Mouse (Mus musculus) MEL (cell line): Measurements from ENCODE around the gene Atp6v1b1.

Source experiments
- BHLHE40 ChIP-seq: IDR thresholded peaks from 2 replicates; pipeline ENCODE4 v1.6.1; 2012; ENCODE audit warnings: low read depth, mild to moderate bottlenecking, inconsistent platforms, low read length, improper control_type of control experiment, borderline replicate concordance
- CTCF ChIP-seq, 3 experiments: IDR thresholded peaks in 2 of 3; conservative IDR thresholded peaks in 1 of 3; 2 replicates each; pipeline ENCODE4 v1.5.1; 2011 to 2012; ENCODE audit warnings: low read length in 3 of 3, low read depth in 2 of 3, mild to moderate bottlenecking in 2 of 3, improper control_type of control experiment in 1 of 3, inconsistent platforms in 1 of 3, mixed read lengths in 1 of 3, moderate library complexity in 1 of 3; ENCODE audit not compliant: control insufficient read depth in 1 of 3, insufficient read depth in 1 of 3, poor library complexity in 1 of 3, severe bottlenecking in 1 of 3
- KAT2A ChIP-seq: conservative IDR thresholded peaks from 2 replicates; pipeline ENCODE4 v1.6.1; 2012; ENCODE audit warnings: low read depth, low read length, improper control_type of control experiment, inconsistent platforms

DNA sequence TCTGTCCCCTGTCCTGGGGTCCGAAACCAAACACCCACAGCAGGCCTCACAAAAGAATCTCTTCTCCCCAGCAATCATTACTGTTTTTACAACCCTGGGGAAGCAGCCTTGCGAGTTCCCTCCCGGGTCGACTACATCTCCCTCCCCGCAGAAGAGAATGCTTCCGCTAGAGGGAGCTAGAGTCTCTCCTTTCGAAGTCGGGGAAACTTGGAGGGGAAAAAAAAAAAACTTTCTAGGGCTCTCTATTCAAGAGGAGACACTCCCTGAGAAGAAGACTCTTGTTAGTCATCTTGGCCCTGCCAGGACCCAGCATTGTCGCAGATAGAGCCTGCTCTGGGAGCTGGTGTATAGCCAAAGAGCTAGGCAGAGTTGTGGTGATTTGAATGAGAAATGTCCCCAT, 49.0 kb upstream of the Atp6v1b1 start:
- TF ChIP-seq CTCF (IDR thresholded peaks at IDR 0.05 in 2 of 3, conservative IDR thresholded peaks at IDR 0.05 in 1 of 3; ENCODE audit: control insufficient read depth in 1 of 3, insufficient read depth in 1 of 3, low read depth in 2 of 3, low read length in 3 of 3, poor library complexity in 1 of 3, severe bottlenecking in 1 of 3) (peak; percentile 68 to 93 (median 82)), BHLHE40 (0 out of 2 replicates have a peak, but pooled peaks have one; percentile 26), KAT2A (no peak)
